Mouse (Mus musculus): ENCODE data around the gene Alg13. TPM values are rescaled to one million over a fixed set of nuclear protein-coding genes. Genes with fewer than 3 reads are reported as not detected.

Alg13 gene
- total RNA-seq (2023): 15.5 TPM

DNA sequence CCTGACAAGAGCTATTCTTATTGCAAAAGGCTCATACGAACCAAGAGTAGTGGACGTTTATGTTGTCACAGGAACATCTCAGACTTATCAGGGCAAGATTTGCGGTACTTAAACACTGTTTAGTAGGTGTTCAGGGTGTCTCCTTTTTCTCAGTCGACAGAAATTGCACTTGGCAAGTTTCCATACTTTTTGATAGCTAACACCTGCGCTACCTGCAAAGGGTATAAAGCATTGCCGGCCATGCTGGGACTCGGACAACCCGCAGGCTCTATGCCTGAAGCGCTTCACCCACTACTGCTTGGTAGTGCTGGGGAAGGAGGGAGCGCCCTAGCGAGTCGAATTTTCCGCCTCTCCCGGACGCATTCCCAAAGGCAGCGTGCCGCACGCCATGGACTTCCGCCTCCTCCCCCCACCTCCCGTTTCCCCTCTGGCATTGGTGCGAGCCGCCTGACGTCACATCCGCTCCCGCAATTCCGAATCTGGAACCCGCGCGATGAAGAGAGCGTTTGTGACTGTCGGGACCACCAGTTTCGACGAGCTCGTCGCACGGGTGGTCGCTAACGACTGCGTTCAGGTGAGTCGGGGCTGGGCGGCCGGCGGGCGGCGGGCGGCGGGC lies at the start of gene Alg13:
Alg13 (plus strand) TSS at position 257 of the 616 bp plus-strand sequence.

Other genes with a start within 250 kb of the Alg13 start
- gene A730046J19Rik, start 164.1 kb upstream of the Alg13 start, total RNA-seq (2023): not detected
- not detected for gene Trpc5os, start 138.8 kb downstream of the Alg13 start, total RNA-seq (2023)